Mouse (Mus musculus): ENCODE results near the gene Mrps27.
A peak's percentile ranks its signal among the peaks of the same experiment; 100 is the strongest.
"Not testable (repeated sequence)": the region's sequence is repeated elsewhere in the genome, so short reads cannot be mapped to it uniquely, and the experiment has no call there.

Gene Mrps27

GRCm38 (mm10) chr13:99344599-99345575 lies at the start of gene Mrps27, which contains the start of gene Ptcd2:
Mrps27 (plus strand) TSS chr13:99344786.
Ptcd2 (minus strand) TSS chr13:99344705.
- peak; percentile 97 to 98 for DNase-seq (ENCODE audit: low spot score in 2 of 2)

GRCm38 (mm10) chr13:99299921-99300320 lies 44.7 kb upstream of the Mrps27 start:
- DNase-seq (ENCODE audit: low spot score in 2 of 2), result no peak

- DNase-seq (ENCODE audit: low spot score in 2 of 2), result no peak
These were observed 40.7 kb upstream of the Mrps27 start for GRCm38 (mm10) chr13:99303846-99304245.

- no peak for DNase-seq (ENCODE audit: low spot score in 2 of 2)
These were observed 40.2 kb upstream of the Mrps27 start for GRCm38 (mm10) chr13:99304365-99304764.

- DNase-seq (ENCODE audit: low spot score in 2 of 2), result no peak
These were observed 39.4 kb upstream of the Mrps27 start for GRCm38 (mm10) chr13:99305186-99305585.

GRCm38 (mm10) chr13:99306164-99306563 lies 38.4 kb upstream of the Mrps27 start:
- DNase-seq (ENCODE audit: low spot score in 2 of 2), result no peak

GRCm38 (mm10) chr13:99307930-99308359 lies 36.6 kb upstream of the Mrps27 start:
- no peak for DNase-seq (ENCODE audit: low spot score in 2 of 2)

- no peak for DNase-seq (ENCODE audit: low spot score in 2 of 2)
These were observed 36.2 kb upstream of the Mrps27 start for GRCm38 (mm10) chr13:99308393-99308792.

GRCm38 (mm10) chr13:99314098-99314497 lies 30.5 kb upstream of the Mrps27 start:
- no peak for DNase-seq (ENCODE audit: low spot score in 2 of 2)

- no peak for DNase-seq (ENCODE audit: low spot score in 2 of 2)
These were observed 29.9 kb upstream of the Mrps27 start for GRCm38 (mm10) chr13:99314657-99315181.

- no peak for DNase-seq (ENCODE audit: low spot score in 2 of 2)
These were observed 28.2 kb upstream of the Mrps27 start for GRCm38 (mm10) chr13:99316366-99316765.

GRCm38 (mm10) chr13:99317058-99317457 lies 27.5 kb upstream of the Mrps27 start:
- peak in 1 of 2 experiments; percentile 42 for DNase-seq (ENCODE audit: low spot score in 2 of 2)

- DNase-seq (ENCODE audit: low spot score in 2 of 2), result no peak
These were observed 24.1 kb upstream of the Mrps27 start for GRCm38 (mm10) chr13:99320453-99320852.

- not testable (repeated sequence) for DNase-seq (ENCODE audit: low spot score in 2 of 2)
These were observed 21.7 kb upstream of the Mrps27 start for GRCm38 (mm10) chr13:99322915-99323314.

GRCm38 (mm10) chr13:99323632-99324336 lies 20.8 kb upstream of the Mrps27 start:
- no peak for DNase-seq (ENCODE audit: low spot score in 2 of 2)

- DNase-seq (ENCODE audit: low spot score in 2 of 2), result not testable (repeated sequence)
These were observed 20.3 kb upstream of the Mrps27 start for GRCm38 (mm10) chr13:99324337-99324685.

- DNase-seq (ENCODE audit: low spot score in 2 of 2), result no peak
These were observed 13.3 kb upstream of the Mrps27 start for GRCm38 (mm10) chr13:99331255-99331654.

- no peak for DNase-seq (ENCODE audit: low spot score in 2 of 2)
These were observed 7.1 kb upstream of the Mrps27 start for GRCm38 (mm10) chr13:99337510-99337909.

GRCm38 (mm10) chr13:99341504-99341903 lies 3.1 kb upstream of the Mrps27 start:
- DNase-seq (ENCODE audit: low spot score in 2 of 2), result no peak

GRCm38 (mm10) chr13:99343876-99344598 lies 549 bp upstream of the Mrps27 start:
- DNase-seq (ENCODE audit: low spot score in 2 of 2), result peak in 1 of 2 experiments; percentile 20

GRCm38 (mm10) chr13:99350009-99350408 lies 5.4 kb downstream of the Mrps27 start:
- DNase-seq (ENCODE audit: low spot score in 2 of 2), result no peak

GRCm38 (mm10) chr13:99351186-99351585 lies 6.6 kb downstream of the Mrps27 start:
- DNase-seq (ENCODE audit: low spot score in 2 of 2), result no peak

Data from spleen, postnatal 10 days (tissue).